Mouse (Mus musculus) monocyte, adult 5-6 weeks (primary cell): ENCODE results near the gene Tax1bp1. TPM values are rescaled to one million over a fixed set of nuclear protein-coding genes. Genes with fewer than 3 reads are reported as not detected.

Experiments
- ATAC-seq: fragments of 153-309, 156-312 bp; replicated peaks from 2 replicates; pipeline ENCODE4 v1.8.0; 2017; ENCODE audit warnings: mild to moderate bottlenecking; ENCODE audit not compliant: low TSS enrichment, insufficient number of reproducible peaks, severe bottlenecking, poor library complexity, low FRiP score
- total RNA-seq: library from RNA; stranded (forward); fragments of 200-1000, 200-491, 200-594 nt; gene quantifications from 3 replicates; pipeline ENCODE4 v1.2.3, GENCODE M21; 2017

Tax1bp1 gene
- total RNA-seq, 1 experiment from 2014 or later, result 519 TPM

- ATAC-seq, result no peak
Measured at GRCm38 (mm10) chr6:52790316-52790715, 76.8 kb downstream of the Tax1bp1 start.

- no peak for ATAC-seq
Measured at GRCm38 (mm10) chr6:52790781-52791180, 77.3 kb downstream of the Tax1bp1 start.

- ATAC-seq, result no peak
Measured at GRCm38 (mm10) chr6:52792455-52792854, 78.9 kb downstream of the Tax1bp1 start.

GRCm38 (mm10) chr6:52795029-52795841, 81.7 kb downstream of the Tax1bp1 start:
- no peak for ATAC-seq

- ATAC-seq, result no peak
Measured at GRCm38 (mm10) chr6:52796035-52796598, 82.6 kb downstream of the Tax1bp1 start.

- no peak for ATAC-seq
Measured at GRCm38 (mm10) chr6:52796691-52797090, 83.2 kb downstream of the Tax1bp1 start.

- ATAC-seq, result no peak
Measured at GRCm38 (mm10) chr6:52797252-52797800, 83.8 kb downstream of the Tax1bp1 start.

GRCm38 (mm10) chr6:52802181-52802580, 88.7 kb downstream of the Tax1bp1 start:
- ATAC-seq, result no peak

GRCm38 (mm10) chr6:52805237-52805856, 91.8 kb downstream of the Tax1bp1 start:
- no peak for ATAC-seq

Other genes starting within 250 kb of the Tax1bp1 start
- gene Hibadh, start 73.3 kb upstream of the Tax1bp1 start, total RNA-seq, result 26.2 to 37.9 TPM (median 30.1 TPM) in 3 replicates